Mouse (Mus musculus): ENCODE measurements at regions not wholly inside any gene's neighbourhood (a gene's known extent, or its start where the extent isn't known, plus 50 kb on each side); places are given as distances from the start of the nearest gene placed in this dataset.

DNA sequence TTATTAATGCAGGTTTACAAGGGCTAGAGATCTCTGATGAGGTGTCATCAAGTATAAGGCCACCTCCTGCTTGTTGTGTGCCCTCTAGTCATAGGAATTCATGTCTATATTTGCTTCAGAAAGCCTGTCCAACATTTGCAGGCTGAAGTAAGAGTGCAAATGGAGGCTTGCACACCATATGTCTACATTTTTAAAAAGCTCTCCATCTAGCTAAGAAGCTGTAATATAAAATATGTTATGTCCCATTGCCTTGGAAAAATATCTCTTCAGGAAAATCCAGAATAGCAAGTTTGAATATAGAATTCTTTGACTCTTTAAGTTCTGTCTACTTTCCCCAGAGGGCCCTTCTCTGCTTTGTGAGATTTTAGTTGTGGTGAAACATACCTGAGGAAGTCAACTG is 134.6 kb downstream of the Cd24a start:
- DNase-seq (ENCODE audit: low spot score), result no peak

DNA sequence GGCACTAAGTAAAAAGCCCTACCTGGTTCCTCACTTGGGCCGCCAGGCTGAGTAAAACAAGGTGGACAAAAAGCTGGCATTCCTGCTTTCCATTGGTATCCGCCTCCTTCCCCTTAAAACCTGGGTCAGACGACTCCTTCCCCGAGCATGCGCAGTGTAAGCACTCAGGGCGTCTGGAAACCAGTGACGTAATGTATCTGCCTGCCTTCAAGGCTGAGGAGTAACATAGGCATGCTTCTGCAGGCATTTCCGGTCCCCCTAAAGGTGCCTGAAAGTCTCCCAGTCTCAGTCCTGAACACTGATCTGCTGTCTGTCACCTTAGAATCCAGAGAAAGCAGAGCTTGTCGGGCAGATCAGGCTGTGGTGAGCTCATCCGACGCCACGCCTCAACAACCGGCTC is 140.7 kb downstream of the Cd24a start:
- peak; percentile 56 for DNase-seq (ENCODE audit: low spot score)

DNA sequence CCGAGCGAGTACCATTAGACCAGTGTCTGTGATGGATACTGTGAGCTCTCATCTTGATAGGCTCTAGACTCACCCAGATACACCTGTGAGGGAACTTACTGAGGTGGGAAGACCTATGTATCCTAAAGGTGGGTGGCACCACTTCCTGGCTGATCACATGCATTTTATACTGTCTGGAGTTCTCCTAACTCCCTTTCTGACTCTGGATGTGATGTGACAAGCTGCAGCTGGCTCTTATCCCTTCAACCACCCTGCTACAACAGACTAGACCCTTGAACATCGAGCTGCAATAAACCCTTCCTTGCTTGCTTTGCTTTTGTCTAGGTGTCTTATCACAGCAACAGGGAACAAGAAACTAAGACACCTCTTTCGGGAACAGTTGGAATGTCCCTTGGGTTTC is 143.3 kb downstream of the Cd24a start:
- DNase-seq (ENCODE audit: low spot score), result no peak

DNA sequence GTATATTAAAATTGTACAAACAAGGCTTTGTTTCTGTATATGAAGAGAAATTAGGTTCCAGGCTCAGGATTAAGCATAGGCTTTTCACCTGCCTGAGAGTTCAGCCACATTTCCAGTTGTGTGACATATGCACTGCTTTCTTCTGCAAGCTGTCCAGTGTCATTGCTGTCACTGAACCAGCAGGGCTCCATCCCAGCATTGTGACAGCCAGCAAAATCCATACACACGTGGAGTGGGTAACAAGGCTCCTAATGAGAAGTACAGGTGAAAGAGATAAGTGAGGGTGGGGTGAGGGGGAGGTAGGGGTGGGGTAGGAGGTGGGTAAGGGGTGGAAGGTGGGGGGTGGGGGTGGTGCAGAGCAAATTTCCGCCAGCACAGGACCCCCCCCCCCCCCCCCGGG is 144.1 kb downstream of the Cd24a start:
- DNase-seq (ENCODE audit: low spot score), result no peak

DNA sequence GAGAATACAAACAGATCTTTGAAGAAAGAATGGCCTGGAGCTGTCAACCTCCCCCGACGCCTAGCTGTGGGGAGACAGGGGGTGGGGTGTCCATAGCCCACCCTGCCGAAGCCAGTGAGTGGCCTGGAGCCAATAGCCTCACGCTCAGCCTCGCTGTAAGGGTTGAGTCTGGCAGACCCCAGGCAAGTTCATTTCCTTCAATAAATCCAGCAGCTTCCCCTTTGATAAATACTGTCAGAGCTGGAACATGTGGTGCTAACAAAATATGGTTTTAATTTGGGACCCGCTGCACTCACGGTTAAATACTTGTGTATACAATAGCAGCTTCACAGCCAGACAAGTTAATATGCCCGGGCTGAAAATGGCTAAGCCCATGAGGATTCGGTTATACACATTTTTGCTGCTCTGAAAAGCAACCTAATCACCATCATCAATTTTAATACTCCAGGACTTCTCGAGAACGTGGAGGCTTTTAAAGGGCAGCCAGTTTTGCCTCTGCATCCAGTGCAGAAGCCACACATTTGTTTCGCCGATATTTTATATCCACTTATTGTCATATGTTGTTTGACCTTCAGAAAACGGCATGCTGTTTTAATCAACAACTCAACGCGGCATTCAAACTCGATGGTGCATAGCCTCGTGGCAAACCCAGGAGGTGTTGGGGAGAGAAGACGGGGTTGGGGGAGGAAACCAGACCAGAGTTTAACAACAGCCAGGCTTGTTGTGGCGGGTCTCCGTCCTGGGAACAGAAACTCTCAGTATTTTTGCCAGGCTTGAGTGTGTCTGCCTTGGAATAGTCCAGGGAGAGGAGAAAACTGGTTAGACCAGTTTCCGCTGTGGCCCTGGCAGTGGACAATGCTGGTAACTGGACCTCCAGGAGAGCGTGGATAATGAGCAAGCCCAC is 144.9 kb downstream of the Cd24a start:
- peak; percentile 9 for DNase-seq (ENCODE audit: low spot score)

DNA sequence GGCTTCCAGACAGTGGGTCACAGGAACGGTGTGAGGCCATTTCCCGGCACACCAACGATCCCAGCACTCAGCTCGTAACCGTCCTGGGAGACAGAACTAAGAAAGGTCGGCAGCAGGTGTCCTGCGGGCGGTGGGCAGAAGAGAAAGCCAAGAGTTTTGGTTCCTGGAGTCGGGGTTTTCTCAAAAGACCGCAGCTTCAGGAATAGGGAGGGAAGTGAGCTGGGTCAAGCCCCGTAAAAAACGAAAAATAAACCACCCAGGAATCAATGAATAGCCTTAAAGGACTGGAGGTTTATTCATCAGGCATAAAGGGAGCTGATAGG is 145.5 kb downstream of the Cd24a start:
- no peak for DNase-seq (ENCODE audit: low spot score)

DNA sequence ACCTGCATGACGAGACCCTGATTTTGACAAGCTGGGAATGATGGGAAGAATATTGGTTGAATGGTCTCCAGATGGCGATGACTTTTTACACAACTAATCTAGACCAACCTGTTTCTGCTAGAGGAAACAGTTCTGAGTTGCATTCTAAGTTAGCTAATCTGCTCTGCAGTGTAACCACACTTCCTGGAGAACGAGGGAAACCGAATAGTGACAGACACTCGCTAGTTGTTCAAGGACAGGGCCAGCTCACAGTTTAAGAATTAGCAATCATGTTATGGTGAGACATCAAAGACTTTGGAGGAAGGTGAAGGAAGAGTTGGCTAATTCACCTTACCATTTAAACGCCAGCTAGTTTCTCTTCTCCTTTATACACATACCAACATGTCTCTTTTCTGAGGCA is 149.7 kb downstream of the Cd24a start:
- no peak for DNase-seq (ENCODE audit: low spot score)

DNA sequence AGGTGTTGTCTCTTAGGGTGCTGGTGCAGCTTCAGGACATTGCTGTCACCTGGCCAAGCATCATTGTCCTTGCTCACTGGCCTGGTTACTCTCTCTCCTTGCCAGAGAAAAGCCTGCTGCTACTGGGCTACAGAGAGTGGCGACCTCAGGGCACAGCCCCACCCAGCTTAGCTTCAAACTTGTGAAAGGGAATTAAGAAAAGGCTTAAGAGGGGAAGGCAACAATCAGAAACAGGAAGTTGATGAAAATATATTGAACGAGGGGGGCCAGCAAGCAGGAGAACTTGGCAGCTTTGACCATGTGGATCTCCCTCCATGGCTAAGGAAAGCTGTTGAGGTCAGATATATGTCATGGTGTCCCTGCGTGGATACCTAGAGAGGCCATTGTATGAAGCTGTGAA is 151.1 kb downstream of the Cd24a start:
- no peak for DNase-seq (ENCODE audit: low spot score)

DNA sequence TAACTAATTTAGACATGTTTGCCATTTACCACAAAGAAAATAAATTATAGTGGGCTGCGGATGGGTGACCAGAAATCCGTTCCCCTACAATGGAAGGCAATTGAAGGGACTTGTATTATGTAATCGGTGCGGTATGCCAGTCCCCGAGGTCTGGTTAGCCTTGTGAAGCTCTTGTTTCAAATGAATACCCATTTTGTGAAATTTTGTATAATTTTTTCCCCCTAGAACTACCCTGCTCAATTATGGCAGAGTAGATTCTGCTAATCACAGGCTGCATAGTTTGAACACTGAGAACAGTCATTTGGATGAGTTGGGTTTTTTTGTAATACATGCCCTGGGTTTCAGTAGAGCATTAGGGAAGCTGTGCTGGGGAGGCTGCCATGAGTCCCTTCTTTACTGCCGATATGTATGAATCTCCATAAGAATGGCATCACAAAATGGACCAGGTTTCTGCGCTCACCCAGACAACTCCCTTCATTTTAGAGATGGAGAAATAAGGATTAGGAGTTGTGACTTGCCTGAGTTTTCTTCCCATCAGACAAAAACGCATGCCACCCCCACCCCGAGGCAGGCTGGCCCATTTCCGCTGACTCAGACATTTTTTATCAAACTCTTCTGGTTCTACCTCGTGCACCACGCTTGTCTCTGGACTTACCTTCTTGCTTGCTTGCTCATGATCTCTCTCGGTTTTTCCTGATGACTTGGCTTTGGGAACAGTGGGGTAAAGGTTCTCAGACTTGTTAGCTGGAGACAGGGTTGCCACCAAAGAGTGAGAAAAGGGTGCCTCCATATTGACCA is 155.7 kb downstream of the Cd24a start:
- no peak for DNase-seq (ENCODE audit: low spot score)

DNA sequence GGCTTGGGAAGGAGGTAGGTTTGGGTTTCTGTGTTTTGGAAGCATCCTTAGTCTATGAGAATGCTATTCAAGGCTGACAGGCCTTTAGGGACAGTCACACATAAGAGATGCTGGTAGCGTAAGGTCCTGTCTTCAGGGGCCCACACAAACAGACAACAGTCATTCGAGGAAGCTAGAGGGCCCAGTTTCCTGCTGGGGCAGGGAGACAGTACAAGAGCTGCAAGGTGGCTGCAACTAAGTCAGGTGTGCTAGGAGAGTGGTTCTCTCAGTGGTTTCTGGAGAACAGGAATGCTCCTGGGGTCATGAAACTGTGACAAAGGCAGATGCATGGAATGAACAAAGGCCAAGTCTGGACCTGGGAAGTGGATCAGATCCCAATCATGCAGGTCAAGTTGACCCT is 161.1 kb downstream of the Cd24a start:
- DNase-seq (ENCODE audit: low spot score), result no peak

DNA sequence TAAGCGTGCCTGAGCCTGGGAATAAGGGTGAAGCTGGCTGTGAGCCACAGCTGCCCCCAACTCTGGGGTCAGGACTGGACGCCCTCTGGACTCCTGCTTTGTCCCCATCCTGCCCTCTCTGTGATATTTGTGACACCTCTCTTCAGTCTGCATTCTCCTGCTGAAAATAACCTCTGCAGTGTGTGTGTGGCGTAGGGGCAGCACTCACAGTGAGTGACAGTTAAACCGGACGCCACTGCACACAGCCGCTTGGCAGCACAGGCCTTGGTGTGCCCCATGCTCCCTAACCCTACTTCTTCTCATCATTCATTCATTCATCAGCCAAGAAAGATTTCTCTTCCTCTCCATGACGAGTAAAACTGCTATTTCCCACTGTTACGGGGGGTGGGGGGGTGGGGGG is 161.6 kb downstream of the Cd24a start:
- DNase-seq (ENCODE audit: low spot score), result no peak

DNA sequence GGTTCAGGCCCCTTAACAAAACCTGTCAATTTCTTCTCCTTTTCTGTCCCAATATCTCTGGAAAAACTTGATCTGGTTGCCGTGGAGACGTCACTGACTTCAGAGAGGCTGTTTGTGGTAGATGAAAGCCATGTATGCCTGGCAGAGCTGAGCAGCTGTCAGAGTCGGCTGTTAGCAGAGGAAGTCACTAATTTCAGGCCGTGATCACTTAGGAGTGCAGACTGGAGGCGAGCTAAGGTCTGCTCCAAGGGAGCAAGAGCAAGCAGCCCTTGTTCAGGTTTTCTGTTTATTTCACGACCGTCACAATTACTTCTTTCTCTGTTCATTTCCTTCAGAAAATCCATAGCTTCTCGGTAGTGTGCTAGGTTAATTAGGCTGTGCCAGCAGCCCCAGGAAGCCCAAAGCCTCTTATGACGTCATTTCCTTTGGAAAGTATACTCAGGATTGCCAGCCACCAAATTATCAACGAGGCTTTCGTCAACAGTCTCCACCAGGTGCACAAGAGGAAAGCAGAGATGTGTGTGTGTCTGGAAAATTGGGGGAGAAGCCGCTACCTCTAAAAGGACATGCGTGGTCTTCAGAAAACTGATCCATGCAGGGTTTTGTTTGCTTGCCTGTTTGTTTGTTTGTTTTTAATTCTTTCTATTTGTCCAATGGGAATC is 161.2 kb downstream of the Qrsl1 start:
- no peak for DNase-seq (ENCODE audit: low spot score)

DNA sequence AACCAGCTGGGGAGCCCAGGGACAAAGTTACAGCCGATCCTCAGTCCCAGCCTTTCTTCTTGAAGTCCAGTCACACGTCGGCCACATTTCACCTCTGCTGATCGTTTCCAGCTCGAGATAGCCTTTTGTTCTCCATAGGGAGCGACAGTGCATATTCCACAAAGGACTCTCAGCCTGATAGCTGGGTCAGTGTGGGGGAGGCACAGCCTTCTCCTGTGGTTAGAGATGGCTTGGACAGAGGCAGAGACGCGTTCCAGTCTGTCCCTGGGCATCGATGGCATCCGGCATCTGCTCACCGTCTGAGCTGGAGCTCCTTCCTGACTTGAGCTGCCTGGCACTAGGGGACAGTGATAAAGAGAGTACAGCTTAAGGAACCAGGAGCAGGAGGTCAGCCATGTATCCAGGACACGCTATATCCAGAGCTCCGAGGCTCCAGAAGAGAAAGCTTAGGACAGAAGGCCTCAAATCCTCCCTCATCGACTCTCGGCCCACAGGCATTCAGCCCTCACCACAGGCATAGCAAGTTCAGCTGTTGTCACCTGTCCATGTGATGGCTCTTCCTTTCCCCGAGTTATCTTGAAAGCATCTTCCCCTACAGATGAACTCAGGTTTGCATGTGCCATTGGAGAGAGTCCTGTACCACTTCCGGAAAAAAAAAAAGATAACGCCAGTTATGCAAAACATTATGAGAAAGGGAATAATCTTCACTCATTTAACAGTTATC is 160.0 kb downstream of the Qrsl1 start:
- no peak for DNase-seq (ENCODE audit: low spot score)

DNA sequence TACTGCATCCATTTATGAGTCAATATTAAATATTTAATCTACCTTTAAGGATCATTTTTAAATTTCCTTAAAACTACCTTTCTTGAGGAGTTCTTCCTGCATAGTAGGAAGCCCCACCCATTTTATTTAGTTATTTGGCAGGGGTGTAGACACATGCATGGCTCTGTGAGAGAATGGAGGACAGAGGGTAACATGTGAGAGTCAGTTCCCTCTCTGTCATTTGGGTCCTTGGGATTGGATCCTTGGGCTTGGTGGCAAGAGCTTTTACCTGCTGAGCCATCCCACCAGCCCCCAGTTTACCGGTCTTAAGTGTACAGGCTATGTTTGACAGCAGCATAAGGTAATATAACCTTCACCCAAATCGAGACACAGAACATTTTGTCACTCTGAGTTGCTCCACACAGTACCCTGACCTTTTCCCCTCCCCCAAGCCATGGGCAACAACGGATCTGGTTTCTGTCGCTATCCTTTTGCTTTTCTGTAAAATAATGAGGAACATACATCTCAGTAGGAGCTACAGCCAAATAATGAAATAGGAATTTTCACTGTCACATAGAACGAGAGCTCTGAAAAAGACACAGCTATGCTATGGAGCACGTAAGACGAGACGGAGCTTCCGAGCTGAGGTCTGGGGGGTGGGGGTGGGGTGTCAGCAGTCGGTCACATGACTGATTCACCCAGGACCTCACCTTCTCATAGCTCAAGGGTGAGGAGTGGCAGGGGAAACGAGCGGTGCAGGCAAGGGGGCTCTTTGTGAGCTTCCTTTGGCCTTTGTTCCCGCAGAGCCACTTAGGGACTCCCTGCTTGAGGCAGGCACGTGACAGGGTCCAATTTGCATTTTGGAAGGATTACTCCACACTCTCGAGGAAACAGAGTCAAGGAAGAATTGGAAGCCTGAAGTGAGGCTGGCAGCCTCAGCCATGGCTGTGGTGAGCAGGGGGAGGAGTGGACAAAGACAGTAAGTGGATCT is 159.2 kb downstream of the Qrsl1 start:
- DNase-seq (ENCODE audit: low spot score), result no peak

DNA sequence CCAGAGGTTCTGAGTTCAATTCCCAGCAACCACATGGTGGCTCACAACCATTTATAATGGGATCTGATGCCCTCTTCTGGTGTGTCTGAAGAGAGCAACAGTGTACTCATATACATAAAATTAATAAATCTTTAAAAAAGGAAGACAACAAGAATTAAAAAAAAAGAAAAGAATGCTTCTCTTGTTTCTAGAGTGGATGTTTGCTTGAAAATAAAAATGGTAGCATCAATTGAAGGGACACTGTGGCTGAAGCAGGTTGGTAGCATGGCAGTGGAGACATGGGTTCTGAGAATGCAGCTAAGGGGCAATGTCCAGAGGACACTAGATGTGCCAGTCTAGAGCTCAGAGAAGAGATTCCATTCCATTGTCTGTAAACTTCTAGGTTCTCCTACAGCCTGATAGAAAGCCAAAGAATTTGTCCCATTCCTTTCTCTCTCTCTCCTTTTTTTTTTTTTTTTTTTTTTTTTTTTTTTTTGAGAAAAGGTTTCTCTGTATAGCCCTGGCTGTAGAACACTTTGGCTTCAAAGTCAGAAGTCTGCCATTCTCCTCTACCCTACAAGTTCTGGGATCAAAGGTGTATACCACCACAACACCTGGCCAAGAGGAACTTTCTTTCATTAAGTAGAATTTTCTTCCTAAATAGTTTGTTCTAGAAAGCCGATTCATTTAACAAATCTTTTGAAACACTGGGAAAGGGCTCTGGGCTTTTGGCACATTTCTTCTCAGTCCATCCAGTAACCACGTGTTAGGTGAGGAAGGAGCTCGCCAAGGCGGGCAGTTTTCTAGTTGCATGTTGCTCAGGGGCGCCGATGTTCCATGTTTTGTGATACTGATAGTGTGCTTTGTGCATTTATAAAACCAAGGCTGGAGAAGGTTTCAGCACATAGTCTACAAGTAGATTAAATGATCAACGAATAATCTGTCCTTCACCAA is 158.1 kb downstream of the Qrsl1 start:
- no peak for DNase-seq (ENCODE audit: low spot score)

DNA sequence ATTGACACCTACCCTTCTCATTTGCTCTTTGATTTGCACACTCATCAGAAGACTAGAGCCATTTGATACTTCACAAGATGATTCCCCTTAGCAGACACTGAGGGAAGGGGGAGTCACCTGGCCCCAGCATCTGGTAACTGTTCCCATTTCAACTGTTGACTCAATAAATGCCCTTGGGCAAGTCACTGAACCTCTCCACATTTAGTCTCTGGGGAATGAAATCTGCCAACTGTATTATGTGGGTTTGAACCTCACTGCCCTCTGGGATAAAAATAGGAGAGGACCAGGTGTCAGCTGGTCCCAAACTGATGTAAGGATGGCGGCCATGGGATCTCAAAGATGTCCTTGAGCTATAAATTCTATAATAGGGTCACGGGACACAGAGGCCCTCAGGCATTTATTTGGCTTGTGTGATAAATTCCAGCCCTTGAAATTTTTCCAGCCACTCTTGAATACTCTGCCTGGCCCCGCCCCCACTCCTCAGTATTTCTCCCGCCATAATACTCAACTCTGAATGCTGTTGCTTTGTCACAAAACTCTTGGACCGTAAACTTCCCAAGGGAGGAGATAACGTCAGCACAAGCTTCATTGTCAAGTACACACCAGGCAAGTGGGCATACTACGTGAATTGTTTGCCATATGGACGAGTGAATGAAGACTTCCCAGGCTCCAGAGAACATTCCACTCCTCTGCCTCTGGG is 155.5 kb downstream of the Qrsl1 start:
- DNase-seq (ENCODE audit: low spot score), result no peak

DNA sequence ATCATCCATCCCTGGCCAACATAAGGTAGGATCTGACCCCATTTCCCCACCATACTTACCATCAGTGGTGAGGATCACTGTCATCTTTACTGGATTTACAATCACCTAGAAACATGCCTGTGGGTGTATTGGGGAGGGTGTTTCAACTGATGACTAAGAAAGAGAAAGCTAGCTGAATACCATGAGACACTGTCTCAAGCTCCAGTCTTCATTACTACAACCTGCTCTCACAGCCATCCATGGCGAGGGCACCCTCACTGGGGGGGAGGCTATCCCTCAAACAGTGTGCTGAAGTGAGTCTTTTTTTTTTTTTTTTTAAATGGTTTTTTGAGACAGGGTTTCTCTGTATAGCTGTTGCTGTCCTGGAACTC is 154.9 kb downstream of the Qrsl1 start:
- no peak for DNase-seq (ENCODE audit: low spot score)

DNA sequence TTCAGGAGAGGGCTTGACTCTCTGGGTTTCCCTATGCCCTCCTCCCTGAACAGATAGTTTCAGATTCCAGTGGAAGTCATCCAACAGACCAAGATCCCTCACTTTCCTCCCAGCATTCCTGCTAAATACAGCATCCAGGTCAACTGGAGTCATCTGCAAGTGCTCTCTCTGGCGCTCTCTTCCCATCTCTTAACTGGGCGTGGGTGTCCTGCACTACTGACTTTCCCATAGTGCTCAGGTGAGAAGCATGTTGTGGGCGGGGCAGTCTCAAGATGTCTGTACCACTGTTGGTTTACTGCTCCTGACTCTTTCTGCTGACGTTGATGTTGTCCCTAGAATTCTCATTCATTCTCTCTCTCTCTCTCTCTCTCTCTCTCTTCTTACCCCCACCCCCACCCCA is 154.0 kb downstream of the Qrsl1 start:
- no peak for DNase-seq (ENCODE audit: low spot score)

DNA sequence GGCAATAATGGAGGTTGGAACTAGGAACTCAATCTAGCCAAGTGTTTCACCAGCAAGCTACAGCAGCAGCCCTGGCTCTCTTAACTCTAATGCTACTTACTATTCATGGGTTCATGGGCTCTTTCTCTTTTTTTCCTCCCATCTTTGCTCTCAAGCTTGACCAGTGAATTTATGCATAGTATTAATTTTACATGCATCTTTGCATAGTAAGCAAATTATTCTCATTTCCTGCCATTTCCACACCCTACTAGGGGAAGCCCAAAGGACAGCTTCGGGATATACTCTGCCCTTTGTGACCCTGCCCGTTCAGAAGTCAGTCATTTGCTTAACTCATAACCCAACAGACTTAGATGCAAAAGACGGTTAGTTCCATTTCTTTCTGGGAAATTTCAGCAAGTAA is 153.2 kb downstream of the Qrsl1 start:
- no peak for DNase-seq (ENCODE audit: low spot score)
